Mouse (Mus musculus) common myeloid progenitor, adult 5-6 weeks (primary cell): Measurements from ENCODE around the gene Mcf2l. TPM values are rescaled to one million over a fixed set of nuclear protein-coding genes. Genes with fewer than 3 reads are reported as not detected.

Source experiments
- ATAC-seq: replicated peaks from 2 replicates; pipeline ENCODE4 v1.8.0; 2016; ENCODE audit warnings: low read depth, mild to moderate bottlenecking, moderate TSS enrichment, inconsistent platforms; ENCODE audit not compliant: poor library complexity, severe bottlenecking
- total RNA-seq: library from RNA; stranded (forward); fragments of 200-1000, 187-1606 nt; gene quantifications from 2 replicates; pipeline ENCODE4 v1.2.3, GENCODE M21; 2017

Gene Mcf2l
- total RNA-seq, 1 experiment from 2014 or later: 7.9 TPM

GRCm38 (mm10) chr8:12905599-12906321, 32.2 kb downstream of the Mcf2l start:
- no peak for ATAC-seq

GRCm38 (mm10) chr8:12906597-12906996, 33.0 kb downstream of the Mcf2l start:
- ATAC-seq: no peak

GRCm38 (mm10) chr8:12907730-12908129, 34.1 kb downstream of the Mcf2l start:
- ATAC-seq: no peak

GRCm38 (mm10) chr8:12912011-12912410, 38.4 kb downstream of the Mcf2l start:
- ATAC-seq: no peak

GRCm38 (mm10) chr8:12915187-12916006, 41.8 kb downstream of the Mcf2l start:
- no peak for ATAC-seq

- no peak for ATAC-seq
Observed at GRCm38 (mm10) chr8:12916156-12916900, 42.7 kb downstream of the Mcf2l start.

- no peak for ATAC-seq
Observed at GRCm38 (mm10) chr8:12917029-12917428, 43.4 kb downstream of the Mcf2l start.

- ATAC-seq: no peak
Observed at GRCm38 (mm10) chr8:12917831-12918230, 44.2 kb downstream of the Mcf2l start.

GRCm38 (mm10) chr8:12920599-12920998, 47.0 kb downstream of the Mcf2l start:
- ATAC-seq: no peak

- no peak for ATAC-seq
Observed at GRCm38 (mm10) chr8:12925051-12925450, 51.4 kb downstream of the Mcf2l start.

GRCm38 (mm10) chr8:12925941-12926381, 52.4 kb downstream of the Mcf2l start:
- ATAC-seq: no peak

GRCm38 (mm10) chr8:12927204-12927983, 53.8 kb downstream of the Mcf2l start:
- ATAC-seq: 0 out of 2 replicates have a peak, but pooled peaks have one; percentile 48

GRCm38 (mm10) chr8:12928033-12928432, 54.4 kb downstream of the Mcf2l start:
- no peak for ATAC-seq

- no peak for ATAC-seq
Observed at GRCm38 (mm10) chr8:12928931-12929330, 55.3 kb downstream of the Mcf2l start.

- 0 out of 2 replicates have a peak, but pooled peaks have one; percentile 34 for ATAC-seq
Observed at GRCm38 (mm10) chr8:12930290-12930689, 56.7 kb downstream of the Mcf2l start.

- ATAC-seq: 0 out of 2 replicates have a peak, but pooled peaks have one; percentile 9
Observed at GRCm38 (mm10) chr8:12931426-12931825, 57.8 kb downstream of the Mcf2l start.

- no peak for ATAC-seq
Observed at GRCm38 (mm10) chr8:12932520-12932919, 58.9 kb downstream of the Mcf2l start.

GRCm38 (mm10) chr8:12933765-12934164, 60.2 kb downstream of the Mcf2l start:
- peak; percentile 56 for ATAC-seq

GRCm38 (mm10) chr8:12934453-12935043, 60.9 kb downstream of the Mcf2l start:
- no peak for ATAC-seq
